Mouse (Mus musculus): ENCODE data around the gene Naaa.

Gene Naaa

GRCm38 (mm10) chr5:92277437-92278394 lies at the start of gene Naaa:
Naaa (minus strand) TSS chr5:92278170.
- DNase-seq (ENCODE audit: low spot score) = peak; percentile 77

GRCm38 (mm10) chr5:92327367-92327766 lies 49.4 kb upstream of the Naaa start:
- DNase-seq (ENCODE audit: low spot score) = no peak

GRCm38 (mm10) chr5:92323264-92323663 lies 45.3 kb upstream of the Naaa start:
- peak; percentile 47 for DNase-seq (ENCODE audit: low spot score)

- DNase-seq (ENCODE audit: low spot score) = no peak
Measured at GRCm38 (mm10) chr5:92322612-92323011, 44.6 kb upstream of the Naaa start.

- DNase-seq (ENCODE audit: low spot score) = no peak
Measured at GRCm38 (mm10) chr5:92321631-92322400, 43.8 kb upstream of the Naaa start.

GRCm38 (mm10) chr5:92318596-92318995 lies 40.6 kb upstream of the Naaa start:
- no peak for DNase-seq (ENCODE audit: low spot score)

GRCm38 (mm10) chr5:92318119-92318518 lies 40.1 kb upstream of the Naaa start:
- no peak for DNase-seq (ENCODE audit: low spot score)

- no peak for DNase-seq (ENCODE audit: low spot score)
Measured at GRCm38 (mm10) chr5:92313776-92314175, 35.8 kb upstream of the Naaa start.

GRCm38 (mm10) chr5:92312046-92312715 lies 34.2 kb upstream of the Naaa start:
- peak; percentile 79 for DNase-seq (ENCODE audit: low spot score)

- peak; percentile 87 for DNase-seq (ENCODE audit: low spot score)
Measured at GRCm38 (mm10) chr5:92309681-92310511, 31.9 kb upstream of the Naaa start, which contains the start of gene Sdad1. Sdad1 (minus strand) TSS chr5:92310479.

- no peak for DNase-seq (ENCODE audit: low spot score)
Measured at GRCm38 (mm10) chr5:92304291-92304690, 26.3 kb upstream of the Naaa start.

GRCm38 (mm10) chr5:92302149-92302840 lies 24.3 kb upstream of the Naaa start:
- no peak for DNase-seq (ENCODE audit: low spot score)

- no peak for DNase-seq (ENCODE audit: low spot score)
Measured at GRCm38 (mm10) chr5:92294525-92294924, 16.6 kb upstream of the Naaa start.

GRCm38 (mm10) chr5:92291652-92292414 lies 13.9 kb upstream of the Naaa start:
- no peak for DNase-seq (ENCODE audit: low spot score)

- DNase-seq (ENCODE audit: low spot score) = no peak
Measured at GRCm38 (mm10) chr5:92287840-92288239, 9.9 kb upstream of the Naaa start.

GRCm38 (mm10) chr5:92283107-92283506 lies 5.1 kb upstream of the Naaa start:
- no peak for DNase-seq (ENCODE audit: low spot score)

- peak; percentile 8 for DNase-seq (ENCODE audit: low spot score)
Measured at GRCm38 (mm10) chr5:92282571-92282970, 4.6 kb upstream of the Naaa start.

- no peak for DNase-seq (ENCODE audit: low spot score)
Measured at GRCm38 (mm10) chr5:92278942-92279537, 1.1 kb upstream of the Naaa start.

- DNase-seq (ENCODE audit: low spot score) = no peak
Measured at GRCm38 (mm10) chr5:92270496-92270895, 7.5 kb downstream of the Naaa start.
